In the genomic region with DNA sequence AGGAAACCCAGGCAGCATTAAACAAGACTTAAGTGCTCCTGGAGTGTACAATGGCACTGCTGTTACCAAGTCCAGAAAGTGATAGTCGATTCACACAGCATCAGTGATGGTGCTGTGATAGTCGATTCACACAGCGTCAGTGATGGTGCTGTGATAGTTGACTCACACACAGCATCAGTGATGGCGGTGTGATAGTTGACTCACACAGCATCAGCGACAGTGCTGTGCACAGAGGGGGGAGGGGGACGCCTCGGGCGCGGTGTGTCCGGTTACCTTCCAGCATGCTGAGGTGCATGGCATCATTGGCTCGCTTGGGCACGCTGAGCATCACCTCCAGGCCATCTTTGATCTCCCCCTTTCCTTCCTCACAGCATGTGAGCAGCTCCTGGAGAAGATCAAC, we compare ENCODE assay signal across 25 mouse cellular contexts.
DNase-seq lines count a peak whose midpoint lies in the region; ATAC-seq and TF ChIP-seq lines count a peak whose summit lies in the region.
"Had no signal": no experiment of that assay in that cellular context is flagged by ENCODE, and none has a peak within 500 bp of the region (broad histone marks: within the 10 kb centered on the region; RNA-seq: fewer than 3 reads in every experiment).

No protein-coding gene starts in this region.

- no peak for DNase-seq in spleen, adult 2 months (ENCODE audit: low read depth in 1 of 2, low spot score in 2 of 2)
- DNase-seq in spleen, postnatal 4 days (ENCODE audit: low spot score in 2 of 2), result no peak
- no peak for DNase-seq in G1E (ENCODE audit: low spot score)
- DNase-seq in splenic B cell, adult 2 months (ENCODE audit: low read depth, low spot score), result peak; percentile 29
- DNase-seq in limb, embryonic 10.5 days (ENCODE audit: low spot score), result no peak
- no peak for DNase-seq in midbrain, embryonic 14.5 days
- no peak for DNase-seq in adrenal gland, postnatal 14 days
- DNase-seq: adrenal gland, postnatal 10 days; cerebellum, adult 11 months; cerebellum, postnatal 14 days; heart, postnatal 10 days; kidney, adult 18-20 months; kidney, postnatal 4 days; liver, postnatal 0 days; right cerebral cortex, postnatal 14 days; spleen, adult 18-20 months had no signal

- no peaks in the 10 kb centered on the region for H3K27me3 ChIP-seq in spleen, adult 2 months (ENCODE audit: control insufficient read depth, insufficient read depth, low read length)
- H3K27me3 ChIP-seq in G1E (ENCODE audit: insufficient read depth, low read length), result no peaks in the 10 kb centered on the region
- no peaks in the 10 kb centered on the region for H3K27me3 ChIP-seq in splenic B cell, adult 2 months (ENCODE audit: control insufficient read depth, insufficient read depth, low read length, poor library complexity, severe bottlenecking)
- no peaks in the 10 kb centered on the region for H3K27me3 ChIP-seq in limb, embryonic 10.5 days (ENCODE audit: low read depth, poor library complexity, severe bottlenecking)
- no peaks in the 10 kb centered on the region for H3K27me3 ChIP-seq in midbrain, embryonic 14.5 days (ENCODE audit: control insufficient read depth, insufficient read depth, low read length)
- H3K27me3 ChIP-seq: embryonic facial prominence, embryonic 12.5 days; neural tube, embryonic 12.5 days; stomach, embryonic 15.5 days had no signal

- no peak for ATAC-seq in G1E (ENCODE audit: extremely low read depth, insufficient number of reproducible peaks, low FRiP score, poor library complexity, severe bottlenecking)
- ATAC-seq in inflammation-experienced regulatory T-cells, adult 6 months, result peak; percentile 18
- no peak for ATAC-seq in midbrain, embryonic 14.5 days (ENCODE audit: low FRiP score, low TSS enrichment)
- ATAC-seq: liver, postnatal 0 days; lung, postnatal 0 days had no signal

- WGBS in spleen, adult 2 months, result 90% methylated on average over 12 of the region's 12 CpGs
- WGBS in limb, embryonic 10.5 days, result 92% methylated on average over 12 of the region's 12 CpGs
- WGBS in midbrain, embryonic 14.5 days, result 92% methylated on average over 12 of the region's 12 CpGs

- H3K9me3 ChIP-seq in G1E (replicated peaks), result peaks cover 24% of the 10 kb centered on the region
- H3K9me3 ChIP-seq in limb, embryonic 10.5 days (replicated peaks), result no peaks in the 10 kb centered on the region
- no peaks in the 10 kb centered on the region for H3K9me3 ChIP-seq in midbrain, embryonic 14.5 days (ENCODE audit: control insufficient read depth, low read length)
- H3K9me3 ChIP-seq: embryonic facial prominence, embryonic 12.5 days; hindbrain, embryonic 10.5 days; neural tube, embryonic 12.5 days; stomach, embryonic 15.5 days had no signal

- no peak for TF ChIP-seq POLR2A in spleen, adult 2 months (IDR thresholded peaks at IDR 0.05; ENCODE audit: low read depth, low read length)

- no peak overlapping the region for H3K4me2 ChIP-seq in midbrain, embryonic 14.5 days (ENCODE audit: low read length)
- H3K4me2 ChIP-seq: embryonic facial prominence, embryonic 12.5 days; heart, embryonic 11.5 days; midbrain, embryonic 11.5 days; neural tube, embryonic 12.5 days; stomach, embryonic 15.5 days had no signal

- no peak overlapping the region for H3K4me3 ChIP-seq in spleen, adult 2 months (ENCODE audit: extremely low read depth, insufficient read depth, insufficient read length)
- H3K4me3 ChIP-seq in G1E (ENCODE audit: low read depth, low read length), result peak overlapping the region; percentile 34; the same call in 1 of the 2 replicates
- H3K4me3 ChIP-seq in limb, embryonic 10.5 days, result no peak overlapping the region
- no peak overlapping the region for H3K4me3 ChIP-seq in midbrain, embryonic 14.5 days (replicated peaks; ENCODE audit: low read depth, low read length)
- H3K4me3 ChIP-seq: embryonic facial prominence, embryonic 12.5 days; hindbrain, embryonic 10.5 days; neural tube, embryonic 12.5 days; stomach, embryonic 15.5 days had no signal

- peak overlapping the region; percentile 22; the same call in 1 of the 2 replicates for H3K27ac ChIP-seq in spleen, adult 2 months (ENCODE audit: insufficient read depth, low read length)
- H3K27ac ChIP-seq in limb, embryonic 10.5 days, result no peak overlapping the region
- no peak overlapping the region for H3K27ac ChIP-seq in midbrain, embryonic 14.5 days (replicated peaks; ENCODE audit: low read depth, low read length)
- H3K27ac ChIP-seq: embryonic facial prominence, embryonic 12.5 days; hindbrain, embryonic 10.5 days; macrophage; neural tube, embryonic 12.5 days; stomach, embryonic 15.5 days had no signal

- no peak overlapping the region for H3K9ac ChIP-seq in midbrain, embryonic 14.5 days (replicated peaks; ENCODE audit: low read length)
- H3K9ac ChIP-seq: embryonic facial prominence, embryonic 12.5 days; liver, postnatal 0 days; neural tube, embryonic 12.5 days; stomach, embryonic 15.5 days had no signal

- no peak for TF ChIP-seq CTCF in spleen, adult 2 months (IDR thresholded peaks at IDR 0.05; ENCODE audit: extremely low read depth, insufficient read depth, insufficient read length, insufficient replicate concordance)
- TF ChIP-seq CTCF in G1E (IDR thresholded peaks at IDR 0.05; ENCODE audit: low read depth, low read length), result no peak

- peaks cover 2% of the 10 kb centered on the region; the same call in 1 of the 2 replicates for H3K36me3 ChIP-seq in spleen, adult 2 months (ENCODE audit: control insufficient read depth, insufficient read depth, low read length)
- no peaks in the 10 kb centered on the region for H3K36me3 ChIP-seq in G1E (replicated peaks)
- H3K36me3 ChIP-seq in splenic B cell, adult 2 months (ENCODE audit: control insufficient read depth, insufficient read depth, low read length, poor library complexity, severe bottlenecking), result no peaks in the 10 kb centered on the region
- peaks cover 95% of the 10 kb centered on the region for H3K36me3 ChIP-seq in limb, embryonic 10.5 days
- H3K36me3 ChIP-seq in midbrain, embryonic 14.5 days (ENCODE audit: control insufficient read depth, insufficient read depth, low read length), result peaks cover 97% of the 10 kb centered on the region

- peaks cover 29% of the 10 kb centered on the region for H3K4me1 ChIP-seq in spleen, adult 2 months (ENCODE audit: control insufficient read depth, insufficient read depth, insufficient read length)
- no peaks in the 10 kb centered on the region for H3K4me1 ChIP-seq in G1E (ENCODE audit: insufficient read depth, low read depth, low read length)
- H3K4me1 ChIP-seq in limb, embryonic 10.5 days, result no peaks in the 10 kb centered on the region
- no peaks in the 10 kb centered on the region for H3K4me1 ChIP-seq in midbrain, embryonic 14.5 days (ENCODE audit: control insufficient read depth, insufficient read depth, low read length)
- H3K4me1 ChIP-seq: embryonic facial prominence, embryonic 12.5 days; hindbrain, embryonic 10.5 days; neural tube, embryonic 12.5 days; stomach, embryonic 15.5 days had no signal
